Mouse (Mus musculus) lung, embryonic 16.5 days (tissue): ENCODE data around the gene Zmym6. TPM values are rescaled to one million over a fixed set of nuclear protein-coding genes. Genes with fewer than 3 reads are reported as not detected.

Experiments
- ATAC-seq: fragments of 200-750 bp; cut with Nextera tagmentation; 2 replicates; pipeline ENCODE4 v1.8.0; 2017; ENCODE audit warnings: low read depth, mild to moderate bottlenecking, moderate library complexity
- H3K27ac ChIP-seq: fragments of 300-500 bp; sonication (generic); 2 replicates; pipeline ENCODE4 v1.5.1; 2014; ENCODE audit warnings: mild to moderate bottlenecking, control low read depth, low read length
- H3K27me3 ChIP-seq: fragments of 300-500 bp; sonication (generic); 2 replicates; pipeline ENCODE4 v1.6.1; 2014; ENCODE audit warnings: low read depth, low read length, mixed read lengths; ENCODE audit not compliant: control insufficient read depth, insufficient read depth
- H3K36me3 ChIP-seq: fragments of 300-500 bp; sonication (generic); 2 replicates; pipeline ENCODE4 v1.6.1; 2014; ENCODE audit warnings: low read length; ENCODE audit not compliant: control insufficient read depth, insufficient read depth
- H3K4me1 ChIP-seq: fragments of 300-500 bp; sonication (generic); replicated peaks from 2 replicates; pipeline ENCODE4 v1.6.1; 2014; ENCODE audit warnings: low read length, mixed read lengths; ENCODE audit not compliant: control insufficient read depth, insufficient read depth
- H3K4me2 ChIP-seq: fragments of 300-500 bp; sonication (generic); 2 replicates; pipeline ENCODE4 v1.6.1; 2014; ENCODE audit warnings: low read depth, low read length, control low read depth
- H3K4me3 ChIP-seq: fragments of 300-500 bp; sonication (generic); 2 replicates; pipeline ENCODE4 v1.5.1; 2014; ENCODE audit warnings: mild to moderate bottlenecking, low read length, control low read depth
- H3K9ac ChIP-seq: fragments of 300-500 bp; sonication (generic); 2 replicates; pipeline ENCODE4 v1.6.1; 2014; ENCODE audit warnings: low read length, control low read depth
- H3K9me3 ChIP-seq: fragments of 300-500 bp; sonication (generic); 2 replicates; pipeline ENCODE4 v1.6.1; 2016; ENCODE audit warnings: low read length; ENCODE audit not compliant: control insufficient read depth
- WGBS: fragments of 180-500 bp; shearing (Covaris S2); extraction: QIAGEN DNeasy Blood & Tissue Kit; methylation state at CpG from one replicate; pipeline ENCODE4 v1.1.7; 2014; 5-methylcytosine and 5-hydroxymethylcytosine counted together
- polyA plus RNA-seq: library from polyadenylated mRNA; unstranded; fragments of >200 nt; fragmentation: Nextera tagmentation; extraction: Ambion mirVana; gene quantifications from 2 replicates; pipeline ENCODE4 v1.2.1, GENCODE M21; 2015

Zmym6 gene
- polyA plus RNA-seq, 1 experiment from 2014 or later = 18.2 TPM

- no peak for ATAC-seq
- Histone ChIP-seq H3K27me3 (no peaks in the 10 kb centered on the region), H3K9ac (no peak overlapping the region), H3K4me3 (no peak overlapping the region), H3K27ac (no peak overlapping the region), H3K9me3 (no peaks in the 10 kb centered on the region), H3K4me1 (no peaks in the 10 kb centered on the region), H3K36me3 (no peaks in the 10 kb centered on the region), H3K4me2 (no peak overlapping the region)
- 80% methylated on average over 13 of the region's 13 CpGs for WGBS
These were observed 72.8 kb downstream of the Zmym6 start for GRCm38 (mm10) chr4:127150031-127150430.

- H3K36me3 ChIP-seq = no peaks in the 10 kb centered on the region
- H3K9me3 ChIP-seq = no peaks in the 10 kb centered on the region
- H3K4me2 ChIP-seq = no peak overlapping the region
- no peak overlapping the region for H3K27ac ChIP-seq
- H3K9ac ChIP-seq = no peak overlapping the region
- no peak overlapping the region for H3K4me3 ChIP-seq
- no peaks in the 10 kb centered on the region for H3K4me1 ChIP-seq
- no peaks in the 10 kb centered on the region for H3K27me3 ChIP-seq
- no peak for ATAC-seq
- WGBS = 38% methylated on average over 1 of the region's 1 CpGs
These were observed 76.2 kb downstream of the Zmym6 start for GRCm38 (mm10) chr4:127153345-127153744.

DNA sequence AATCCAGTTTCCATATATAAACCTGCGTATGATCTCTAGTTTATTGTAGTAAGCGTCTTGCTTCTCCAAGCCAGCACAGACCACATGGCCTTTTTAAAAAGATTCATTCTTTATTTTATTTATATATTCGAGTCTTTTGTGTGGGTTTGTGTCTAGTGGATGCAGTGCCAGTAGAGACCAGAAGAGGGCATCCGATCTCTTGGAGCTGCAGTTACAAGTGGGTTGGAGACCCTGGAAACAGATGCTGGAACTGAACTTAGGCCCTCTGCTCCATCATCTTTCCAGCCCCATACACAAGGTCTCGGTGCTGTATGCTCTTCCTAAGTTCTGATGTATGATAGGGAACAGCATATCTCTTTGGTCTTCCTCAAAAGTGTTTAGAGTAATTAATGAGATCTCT, 78.6 kb downstream of the Zmym6 start:
- no peaks in the 10 kb centered on the region for H3K4me1 ChIP-seq
- no peak overlapping the region for H3K9ac ChIP-seq
- H3K27me3 ChIP-seq = no peaks in the 10 kb centered on the region
- H3K4me2 ChIP-seq = no peak overlapping the region
- H3K4me3 ChIP-seq = no peak overlapping the region
- no peaks in the 10 kb centered on the region for H3K36me3 ChIP-seq
- H3K9me3 ChIP-seq = no peaks in the 10 kb centered on the region
- 53% methylated on average over 5 of the region's 5 CpGs for WGBS
- ATAC-seq = no peak
- H3K27ac ChIP-seq = no peak overlapping the region

- no peaks in the 10 kb centered on the region for H3K36me3 ChIP-seq
- H3K4me1 ChIP-seq = no peaks in the 10 kb centered on the region
- no peak overlapping the region for H3K27ac ChIP-seq
- ATAC-seq = no peak
- H3K9me3 ChIP-seq = no peaks in the 10 kb centered on the region
- no peak overlapping the region for H3K4me2 ChIP-seq
- no peaks in the 10 kb centered on the region for H3K27me3 ChIP-seq
- WGBS = 84% methylated on average over 4 of the region's 4 CpGs
- no peak overlapping the region for H3K4me3 ChIP-seq
- H3K9ac ChIP-seq = no peak overlapping the region
These were observed 80.6 kb downstream of the Zmym6 start for GRCm38 (mm10) chr4:127157746-127158145.

DNA sequence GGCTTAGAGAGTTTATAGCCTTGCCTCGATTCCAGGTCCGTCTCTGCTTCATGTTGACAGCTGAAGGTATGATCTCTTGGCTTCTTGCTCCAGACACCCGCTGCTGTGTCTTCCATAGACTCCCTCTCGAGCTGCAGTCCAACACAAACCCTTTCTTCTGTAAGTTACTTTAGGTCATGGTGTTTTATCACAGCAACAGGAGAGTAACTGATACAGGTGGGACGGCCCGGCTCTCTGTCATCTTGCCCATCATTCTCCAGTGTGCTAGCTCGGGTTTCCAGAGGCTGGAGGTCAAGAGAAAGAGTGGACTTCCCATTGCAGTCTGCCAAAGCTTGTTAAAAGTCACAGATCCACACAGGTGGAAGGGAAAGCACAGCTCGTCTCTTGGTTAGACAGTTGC, 86.7 kb downstream of the Zmym6 start:
- H3K27ac ChIP-seq = no peak overlapping the region
- 49% methylated on average over 8 of the region's 8 CpGs for WGBS
- no peaks in the 10 kb centered on the region for H3K36me3 ChIP-seq
- H3K4me1 ChIP-seq = peaks cover 8% of the 10 kb centered on the region
- H3K4me2 ChIP-seq = no peak overlapping the region
- H3K9ac ChIP-seq = no peak overlapping the region
- no peak overlapping the region for H3K4me3 ChIP-seq
- no peak for ATAC-seq
- no peaks in the 10 kb centered on the region for H3K9me3 ChIP-seq
- H3K27me3 ChIP-seq = peaks cover 15% of the 10 kb centered on the region

DNA sequence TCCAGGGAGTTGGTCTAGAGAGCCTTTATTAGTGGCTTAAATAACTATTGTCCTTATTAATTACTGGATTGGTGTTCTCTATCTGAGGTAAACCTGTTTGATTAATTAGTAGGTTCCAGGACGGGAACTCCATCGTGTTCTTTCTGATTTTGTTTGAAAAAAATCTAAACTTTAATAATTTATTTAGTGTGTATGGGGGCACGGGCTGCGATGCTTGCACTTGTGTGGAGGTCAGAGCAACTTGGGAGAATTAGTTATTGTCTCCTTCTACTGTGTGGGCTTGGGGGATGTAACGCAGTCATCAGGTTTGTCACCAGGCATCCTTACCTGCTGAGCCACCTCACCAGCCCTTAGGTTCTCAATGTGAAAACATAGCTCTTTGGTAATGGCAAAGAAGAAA, 89.9 kb downstream of the Zmym6 start:
- H3K4me1 ChIP-seq = peaks cover 14% of the 10 kb centered on the region
- H3K36me3 ChIP-seq = no peaks in the 10 kb centered on the region
- no peak overlapping the region for H3K4me3 ChIP-seq
- H3K27ac ChIP-seq = no peak overlapping the region
- no peak overlapping the region for H3K9ac ChIP-seq
- peaks cover 35% of the 10 kb centered on the region for H3K27me3 ChIP-seq
- no peak for ATAC-seq
- H3K4me2 ChIP-seq = no peak overlapping the region
- no peaks in the 10 kb centered on the region for H3K9me3 ChIP-seq
- WGBS = 64% methylated on average over 5 of the region's 5 CpGs

GRCm38 (mm10) chr4:127167731-127168130, 90.5 kb downstream of the Zmym6 start:
- Histone ChIP-seq H3K36me3 (no peaks in the 10 kb centered on the region), H3K9me3 (no peaks in the 10 kb centered on the region), H3K4me2 (peak overlapping the region; percentile 100; the same call in 1 of the 2 replicates), H3K27me3 (peaks cover 35% of the 10 kb centered on the region), H3K27ac (no peak overlapping the region), H3K9ac (no peak overlapping the region), H3K4me1 (peaks cover 14% of the 10 kb centered on the region), H3K4me3 (peak overlapping the region; percentile 72; the same call in 1 of the 2 replicates)
- WGBS = 19% methylated on average over 8 of the region's 8 CpGs
- ATAC-seq = no peak

DNA sequence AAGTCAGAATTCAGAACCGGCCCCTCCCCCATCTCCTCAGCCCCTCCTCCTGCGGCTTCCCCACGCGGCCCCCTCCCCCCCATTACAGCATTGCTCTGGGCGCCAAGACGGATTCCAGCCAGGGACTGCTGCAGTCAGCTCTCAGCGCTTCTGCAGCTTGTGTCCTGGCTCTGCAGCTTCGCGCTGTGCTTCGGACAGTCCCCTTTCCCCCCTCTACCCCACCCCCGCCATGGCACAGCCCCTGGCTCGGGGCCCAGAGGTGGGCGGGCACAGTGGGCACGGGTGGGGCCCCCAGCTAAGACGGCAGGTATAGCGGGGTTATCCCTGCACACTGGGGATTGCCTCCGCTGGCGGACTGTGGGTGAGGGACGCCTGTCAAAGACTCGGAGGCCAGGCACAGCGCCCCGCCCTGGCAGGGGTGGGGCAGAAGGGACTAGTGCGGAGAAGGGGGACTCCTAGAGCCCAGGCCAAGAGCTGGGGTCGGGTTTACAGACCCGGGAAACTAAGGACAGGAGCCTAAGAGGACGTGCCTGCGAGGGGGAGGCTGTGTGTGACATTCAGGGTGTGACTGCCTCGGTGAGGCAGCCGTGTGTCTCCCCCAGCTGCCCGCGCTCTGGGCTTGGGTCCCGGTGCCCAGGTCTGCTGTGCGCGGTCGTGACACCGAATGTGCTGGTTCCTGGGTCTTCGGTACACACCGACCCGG, 91.2 kb downstream of the Zmym6 start:
- peak overlapping the region; percentile 100 for H3K4me2 ChIP-seq
- H3K4me1 ChIP-seq = peaks cover 14% of the 10 kb centered on the region
- peak overlapping the region; percentile 72 for H3K4me3 ChIP-seq
- WGBS = 1% methylated on average over 37 of the region's 39 CpGs
- H3K27me3 ChIP-seq = peaks cover 35% of the 10 kb centered on the region
- H3K36me3 ChIP-seq = no peaks in the 10 kb centered on the region
- no peaks in the 10 kb centered on the region for H3K9me3 ChIP-seq
- peak overlapping the region; percentile 69 for H3K9ac ChIP-seq
- ATAC-seq = peak; percentile 76
- no peak overlapping the region for H3K27ac ChIP-seq

- H3K27ac ChIP-seq = no peak within 1 kb of the TSS
- peaks cover 14% of the 10 kb centered on the region for H3K4me1 ChIP-seq
- no peaks in the 10 kb centered on the region for H3K36me3 ChIP-seq
- H3K4me3 ChIP-seq = peak within 1 kb of the TSS; percentile 72
- H3K27me3 ChIP-seq = peaks cover 35% of the 10 kb centered on the region
- H3K9ac ChIP-seq = peak within 1 kb of the TSS; percentile 69
- peak; percentile 77 for ATAC-seq
- no peaks in the 10 kb centered on the region for H3K9me3 ChIP-seq
- peak within 1 kb of the TSS; percentile 100 for H3K4me2 ChIP-seq
- WGBS = 0% methylated on average over 18 of the region's 67 CpGs
These were observed 91.7 kb downstream of the Zmym6 start, which contains the start of gene Dlgap3 for GRCm38 (mm10) chr4:127168914-127169345. Gene Dlgap3 (plus strand): TSS chr4:127169204.
